Mouse (Mus musculus) MEL (cell line): ENCODE data around the gene Slc5a5. TPM values are rescaled to one million over a fixed set of nuclear protein-coding genes. Genes with fewer than 3 reads are reported as not detected.

Experiments used
- DNase-seq: peaks from one replicate; pipeline ENCODE4 v3.0.0; 2011; ENCODE audit warnings: low read depth, low spot score
- H3K27ac ChIP-seq: 2 replicates; pipeline ENCODE4 v1.5.1; 2012; ENCODE audit warnings: low read depth, mild to moderate bottlenecking, control low read depth, low read length, moderate library complexity; ENCODE audit not compliant: control insufficient read depth
- H3K27me3 ChIP-seq, 2 experiments: fragments of 150-350 bp in 1 of 2; sonication (generic) in 1 of 2; 2 replicates each; pipeline ENCODE4 v1.6.1; 2012; ENCODE audit warnings: low read length in 2 of 2, mild to moderate bottlenecking in 2 of 2, improper control_type of control experiment in 1 of 2, moderate library complexity in 1 of 2; ENCODE audit not compliant: insufficient read depth in 2 of 2, control insufficient read depth in 1 of 2
- H3K36me3 ChIP-seq, 2 experiments: 2 replicates each; pipeline ENCODE4 v1.6.1; 2012 to 2014; ENCODE audit warnings: low read length in 2 of 2, improper control_type of control experiment in 1 of 2, inconsistent platforms in 1 of 2, mild to moderate bottlenecking in 1 of 2; ENCODE audit not compliant: insufficient read depth in 2 of 2, control insufficient read depth in 1 of 2
- H3K4me1 ChIP-seq, 2 experiments: fragments of 150-350 bp in 1 of 2; sonication (generic) in 1 of 2; 2 replicates each; pipeline ENCODE4 v1.6.1; 2012; ENCODE audit warnings: low read length in 2 of 2, improper control_type of control experiment in 1 of 2, mild to moderate bottlenecking in 1 of 2; ENCODE audit not compliant: insufficient read depth in 2 of 2, control insufficient read depth in 1 of 2
- H3K4me3 ChIP-seq, 2 experiments: fragments of 150-350 bp in 1 of 2; sonication (generic) in 1 of 2; 2 replicates each; pipeline ENCODE4 v1.5.1; 2012; ENCODE audit warnings: low read depth in 2 of 2, low read length in 2 of 2, mild to moderate bottlenecking in 2 of 2, moderate library complexity in 2 of 2, control low read depth in 1 of 2, improper control_type of control experiment in 1 of 2; ENCODE audit not compliant: control insufficient read depth in 1 of 2, insufficient read depth in 1 of 2
- H3K79me2 ChIP-seq: 2 replicates; pipeline ENCODE4 v1.6.1; 2012; ENCODE audit warnings: mild to moderate bottlenecking, low read length, moderate library complexity; ENCODE audit not compliant: control insufficient read depth, poor library complexity, insufficient read depth
- H3K9ac ChIP-seq: 2 replicates; pipeline ENCODE4 v1.6.1; 2012; ENCODE audit warnings: low read depth, mild to moderate bottlenecking, control low read depth, low read length, moderate library complexity; ENCODE audit not compliant: control insufficient read depth, poor library complexity, severe bottlenecking
- H3K9me3 ChIP-seq: fragments of 150-350 bp; sonication (generic); replicated peaks from 2 replicates; pipeline ENCODE4 v1.6.1; 2012; ENCODE audit warnings: mild to moderate bottlenecking, low read length, improper control_type of control experiment, moderate library complexity; ENCODE audit not compliant: insufficient read depth
- BHLHE40 ChIP-seq: IDR thresholded peaks from 2 replicates; pipeline ENCODE4 v1.6.1; 2012; ENCODE audit warnings: low read depth, mild to moderate bottlenecking, inconsistent platforms, low read length, improper control_type of control experiment, borderline replicate concordance
- CHD1 ChIP-seq: IDR thresholded peaks from 2 replicates; pipeline ENCODE4 v1.6.1; 2012; ENCODE audit warnings: low read depth, mild to moderate bottlenecking, inconsistent platforms, low read length, improper control_type of control experiment
- CHD2 ChIP-seq: IDR thresholded peaks from 2 replicates; pipeline ENCODE4 v1.6.1; 2011; ENCODE audit warnings: low read length, improper control_type of control experiment
- E2F4 ChIP-seq: IDR thresholded peaks from 2 replicates; pipeline ENCODE4 v1.6.1; 2011; ENCODE audit warnings: low read depth, low read length, improper control_type of control experiment, borderline replicate concordance
- ELF1 ChIP-seq: IDR thresholded peaks from 2 replicates; pipeline ENCODE4 v1.6.1; 2014; ENCODE audit warnings: low read depth, mild to moderate bottlenecking, inconsistent platforms, low read length, improper control_type of control experiment, moderate library complexity
- EP300 ChIP-seq, 2 experiments: IDR thresholded peaks; 2 replicates each; pipeline ENCODE4 v1.6.1; 2011; ENCODE audit warnings: improper control_type of control experiment in 2 of 2, low read length in 2 of 2, low read depth in 1 of 2, mild to moderate bottlenecking in 1 of 2
- ETS1 ChIP-seq: IDR thresholded peaks from 2 replicates; pipeline ENCODE4 v1.6.1; 2012; ENCODE audit warnings: low read depth, mild to moderate bottlenecking, inconsistent platforms, low read length, improper control_type of control experiment, moderate library complexity
- GABPA ChIP-seq: IDR thresholded peaks from 2 replicates; pipeline ENCODE4 v1.6.1; 2012; ENCODE audit warnings: low read depth, mild to moderate bottlenecking, inconsistent platforms, low read length, improper control_type of control experiment, moderate library complexity
- GATA1 ChIP-seq: IDR thresholded peaks from 2 replicates; pipeline ENCODE4 v1.6.1; 2011; ENCODE audit warnings: low read depth, low read length, improper control_type of control experiment
- JUND ChIP-seq: IDR thresholded peaks from 2 replicates; pipeline ENCODE4 v1.6.1; 2011; ENCODE audit warnings: low read depth, mild to moderate bottlenecking, improper control_type of control experiment, low read length
- MAX ChIP-seq: IDR thresholded peaks from 2 replicates; pipeline ENCODE4 v1.6.1; 2011; ENCODE audit warnings: low read length, improper control_type of control experiment
- MEF2A ChIP-seq: IDR thresholded peaks from 2 replicates; pipeline ENCODE4 v1.6.1; 2014; ENCODE audit warnings: low read depth, mild to moderate bottlenecking, inconsistent platforms, low read length, improper control_type of control experiment; ENCODE audit not compliant: poor library complexity, insufficient replicate concordance, severe bottlenecking; ENCODE audit errors: extremely low read depth
- MYB ChIP-seq: IDR thresholded peaks from 2 replicates; pipeline ENCODE4 v1.6.1; 2011; ENCODE audit warnings: mild to moderate bottlenecking, low read depth, low read length, improper control_type of control experiment
- MYC ChIP-seq: IDR thresholded peaks from 2 replicates; pipeline ENCODE4 v1.6.1; 2011; ENCODE audit warnings: low read depth, mild to moderate bottlenecking, low read length, improper control_type of control experiment, moderate library complexity
- NELFE ChIP-seq: IDR thresholded peaks from 2 replicates; pipeline ENCODE4 v1.6.1; 2011; ENCODE audit warnings: low read depth, low read length, improper control_type of control experiment
- POLR2A ChIP-seq, 2 experiments: IDR thresholded peaks; 2 replicates each; pipeline ENCODE4 v1.6.1; 2011 to 2012; ENCODE audit warnings: low read length in 2 of 2, mild to moderate bottlenecking in 2 of 2, control low read depth in 1 of 2, improper control_type of control experiment in 1 of 2, low read depth in 1 of 2, moderate library complexity in 1 of 2; ENCODE audit not compliant: control insufficient read depth in 1 of 2, insufficient read depth in 1 of 2, poor library complexity in 1 of 2
- POLR2AphosphoS5 ChIP-seq: IDR thresholded peaks from 2 replicates; pipeline ENCODE4 v1.6.1; 2012; ENCODE audit warnings: low read depth, borderline replicate concordance, mild to moderate bottlenecking, inconsistent platforms, low read length, moderate library complexity, mixed read lengths
- RAD21 ChIP-seq: IDR thresholded peaks from 2 replicates; pipeline ENCODE4 v1.6.1; 2011; ENCODE audit warnings: mild to moderate bottlenecking, low read depth, low read length, improper control_type of control experiment
- SMC3 ChIP-seq: IDR thresholded peaks from 2 replicates; pipeline ENCODE4 v1.6.1; 2011; ENCODE audit warnings: low read depth, low read length, improper control_type of control experiment
- TAL1 ChIP-seq: IDR thresholded peaks from 2 replicates; pipeline ENCODE4 v1.6.1; 2012; ENCODE audit warnings: mild to moderate bottlenecking, inconsistent platforms, low read length, moderate library complexity, mixed read lengths
- TBP ChIP-seq: IDR thresholded peaks from 2 replicates; pipeline ENCODE4 v1.8.0; 2011; ENCODE audit warnings: low read depth, low read length, improper control_type of control experiment
- USF2 ChIP-seq, 2 experiments: IDR thresholded peaks; 2 replicates each; pipeline ENCODE4 v1.6.1; 2011 to 2012; ENCODE audit warnings: improper control_type of control experiment in 2 of 2, low read length in 2 of 2, borderline replicate concordance in 1 of 2, inconsistent platforms in 1 of 2, low read depth in 1 of 2, mild to moderate bottlenecking in 1 of 2; ENCODE audit not compliant: insufficient read depth in 1 of 2
- ZMIZ1 ChIP-seq: IDR thresholded peaks from 2 replicates; pipeline ENCODE4 v1.6.1; 2012; ENCODE audit warnings: low read depth, mild to moderate bottlenecking, inconsistent platforms, low read length, improper control_type of control experiment, moderate library complexity
- ZNF384 ChIP-seq: IDR thresholded peaks from 2 replicates; pipeline ENCODE4 v1.6.1; 2012; ENCODE audit warnings: low read depth, mild to moderate bottlenecking, inconsistent platforms, low read length, improper control_type of control experiment
- polyA plus RNA-seq, 2 experiments: library from polyadenylated mRNA; stranded (reverse) in 1 of 2; unstranded in 1 of 2; fragments of >175 nt in 1 of 2; fragments of >200 nt in 1 of 2; gene quantifications; 2 replicates each; pipeline versions ENCODE4 v1.2.1 to v1.2.4; 2012; ENCODE audit warnings: low replicate concordance in 2 of 2, low read depth in 1 of 2; ENCODE audit not compliant: insufficient read length in 2 of 2, insufficient read depth in 1 of 2, missing spikeins in 1 of 2
- total RNA-seq: library from RNA; depleted of rRNA; stranded (reverse); fragments of 300-350 nt; gene quantifications from 2 replicates; pipeline ENCODE4 v1.2.3, GENCODE M21; 2012

Gene Slc5a5
- total and polyA plus RNA-seq, 3 experiments = 0.12 to 0.36 TPM; not detected in 1

DNA sequence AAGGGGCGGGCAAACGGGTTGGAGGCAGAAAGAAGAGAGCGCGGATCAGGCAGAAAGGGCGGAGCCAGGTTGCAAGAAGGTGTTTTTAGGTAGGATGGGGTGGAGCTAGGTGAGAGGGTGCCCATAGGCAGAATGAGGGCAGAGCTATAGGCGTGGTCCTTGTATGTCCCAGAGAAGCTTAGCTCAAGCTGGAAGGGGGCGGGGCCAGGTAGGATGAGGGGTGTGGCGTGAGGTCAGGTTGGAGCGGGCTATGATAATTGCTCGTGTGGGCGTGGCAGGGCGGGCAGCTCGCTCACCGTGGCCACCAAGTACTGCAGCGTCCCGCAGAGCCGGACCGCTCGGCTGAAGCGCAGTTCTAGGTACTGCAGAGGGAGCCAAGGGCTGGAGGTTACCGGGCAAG, 1.2 kb downstream of the Slc5a5 start:
- no peak for DNase-seq
- H3K9ac ChIP-seq = no peak overlapping the region

DNA sequence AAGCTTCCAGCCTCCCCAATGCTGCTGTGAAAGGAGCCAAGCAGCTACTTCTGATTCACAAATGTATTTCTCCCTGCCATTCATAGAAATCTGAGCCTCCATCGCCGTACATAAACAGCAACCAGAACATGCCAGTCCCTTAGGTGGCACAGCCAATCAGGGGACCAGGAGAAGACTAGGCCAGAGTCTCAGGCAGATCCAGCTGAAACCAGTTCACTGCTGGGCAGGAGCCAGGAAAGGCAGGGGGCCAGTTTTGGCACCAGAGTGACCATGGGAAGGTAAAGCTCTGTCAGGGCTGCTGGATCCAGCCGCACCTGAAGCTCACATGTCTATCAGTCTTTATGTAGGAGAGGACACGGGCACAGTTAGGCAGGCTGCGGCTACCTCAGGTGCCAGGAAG, 1.9 kb downstream of the Slc5a5 start:
- Histone ChIP-seq H3K4me3 (no peak overlapping the region), H3K79me2 (peaks cover 2% of the 10 kb centered on the region), H3K9me3 (no peaks in the 10 kb centered on the region), H3K27me3 (no peaks in the 10 kb centered on the region), H3K27ac (no peak overlapping the region), H3K36me3 (peaks cover 5 to 12% of the 10 kb centered on the region in 2 experiments; a peak in 3 of 4 replicates), H3K4me1 (no peaks in the 10 kb centered on the region), H3K9ac (no peak overlapping the region)
- TF ChIP-seq ETS1 = no peak
- no peak for DNase-seq

More for the DNA sequence above, 1.2 kb downstream of the Slc5a5 start:
- TF ChIP-seq TAL1 = no peak
- no peak for TF ChIP-seq JUND
- no peak for TF ChIP-seq RAD21
- TF ChIP-seq MAX = no peak
- TF ChIP-seq GABPA = no peak
- no peak for TF ChIP-seq ZNF384
- no peak for TF ChIP-seq POLR2A (IDR thresholded peaks at IDR 0.05; ENCODE audit: control insufficient read depth in 1 of 2, insufficient read depth in 1 of 2, low read depth in 1 of 2, low read length in 2 of 2, poor library complexity in 1 of 2)
- H3K27me3 ChIP-seq = no peaks in the 10 kb centered on the region
- peaks cover 5 to 12% of the 10 kb centered on the region in 2 experiments; a peak in 3 of 4 replicates for H3K36me3 ChIP-seq
- no peaks in the 10 kb centered on the region for H3K9me3 ChIP-seq
- no peak overlapping the region for H3K4me3 ChIP-seq
- peaks cover 9% of the 10 kb centered on the region for H3K79me2 ChIP-seq
- no peak overlapping the region for H3K27ac ChIP-seq
- no peaks in the 10 kb centered on the region for H3K4me1 ChIP-seq

DNA sequence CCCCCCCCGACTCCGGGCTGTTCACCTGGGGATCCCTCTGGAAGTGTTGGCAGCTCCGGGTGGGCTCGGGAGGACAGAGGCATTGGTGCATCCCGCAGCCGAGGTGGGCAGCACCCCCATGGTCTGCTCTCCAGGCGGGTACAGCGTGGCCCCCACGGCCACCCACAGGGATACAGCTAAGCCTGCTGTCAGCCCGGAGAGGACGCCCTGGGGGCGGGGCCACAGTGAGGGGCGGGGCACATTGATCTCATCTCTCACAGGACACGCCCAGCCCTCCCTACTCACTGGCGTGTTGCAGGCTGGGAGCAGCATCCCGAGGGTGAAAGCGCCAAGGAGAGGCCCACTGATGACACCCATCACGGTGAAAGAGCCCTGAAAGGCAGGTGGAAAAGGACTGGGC, 4.9 kb downstream of the Slc5a5 start:
- H3K4me1 ChIP-seq = no peaks in the 10 kb centered on the region
- H3K27me3 ChIP-seq = no peaks in the 10 kb centered on the region
- H3K36me3 ChIP-seq = no peaks in the 10 kb centered on the region

More for the DNA sequence above, 4.9 kb downstream of the Slc5a5 start:
- Histone ChIP-seq H3K9me3 (no peaks in the 10 kb centered on the region), H3K9ac (no peak overlapping the region), H3K27ac (no peak overlapping the region), H3K79me2 (no peaks in the 10 kb centered on the region), H3K4me3 (no peak overlapping the region)
- TF ChIP-seq USF2 (IDR thresholded peaks at IDR 0.05; ENCODE audit: borderline replicate concordance in 1 of 2, insufficient read depth in 1 of 2, low read depth in 1 of 2, low read length in 2 of 2) (no peak), EP300 (IDR thresholded peaks at IDR 0.05; ENCODE audit: low read depth in 1 of 2, low read length in 2 of 2) (no peak), NELFE (no peak), E2F4 (no peak), ELF1 (no peak), CHD1 (no peak), BHLHE40 (no peak), POLR2AphosphoS5 (no peak), CHD2 (no peak), MEF2A (no peak), POLR2A (IDR thresholded peaks at IDR 0.05; ENCODE audit: control insufficient read depth in 1 of 2, insufficient read depth in 1 of 2, low read depth in 1 of 2, low read length in 2 of 2, poor library complexity in 1 of 2) (no peak), ETS1 (no peak), MYC (no peak), TBP (no peak), SMC3 (no peak), ZNF384 (no peak), GATA1 (no peak), GABPA (no peak), ZMIZ1 (no peak), MYB (no peak)
- DNase-seq = no peak
